Mouse (Mus musculus) layer of hippocampus, adult 11-12 months (tissue): ENCODE results near the gene Gm20388.

ENCODE experiments used
- DNase-seq: peaks from one replicate; pipeline ENCODE4 v3.0.0; 2022; ENCODE audit warnings: low spot score

Gene Gm20388

GRCm38 (mm10) chr8:121952122-121952521 is 2041.5 kb downstream of the Gm20388 start:
- DNase-seq = no peak

GRCm38 (mm10) chr8:121952800-121953199 is 2042.2 kb downstream of the Gm20388 start:
- DNase-seq = no peak

GRCm38 (mm10) chr8:121953821-121954545 is 2043.3 kb downstream of the Gm20388 start:
- no peak for DNase-seq

- no peak for DNase-seq
These were observed 2044.4 kb downstream of the Gm20388 start for GRCm38 (mm10) chr8:121954981-121955555.

GRCm38 (mm10) chr8:121955825-121956500 is 2045.3 kb downstream of the Gm20388 start:
- DNase-seq = no peak

- no peak for DNase-seq
These were observed 2047.8 kb downstream of the Gm20388 start for GRCm38 (mm10) chr8:121958395-121958794.

GRCm38 (mm10) chr8:121962892-121963291 is 2052.3 kb downstream of the Gm20388 start:
- DNase-seq = no peak

GRCm38 (mm10) chr8:121964716-121965512 is 2054.3 kb downstream of the Gm20388 start:
- DNase-seq = no peak

GRCm38 (mm10) chr8:121966110-121966509 is 2055.5 kb downstream of the Gm20388 start:
- DNase-seq = no peak

GRCm38 (mm10) chr8:121966714-121967448 is 2056.2 kb downstream of the Gm20388 start:
- no peak for DNase-seq

- no peak for DNase-seq
These were observed 2057.3 kb downstream of the Gm20388 start for GRCm38 (mm10) chr8:121967977-121968376.

- DNase-seq = no peak
These were observed 2057.9 kb downstream of the Gm20388 start for GRCm38 (mm10) chr8:121968542-121968941.

GRCm38 (mm10) chr8:121970225-121970624 is 2059.6 kb downstream of the Gm20388 start:
- DNase-seq = no peak

GRCm38 (mm10) chr8:121971488-121972058 is 2060.9 kb downstream of the Gm20388 start:
- no peak for DNase-seq

GRCm38 (mm10) chr8:121973906-121974305 is 2063.3 kb downstream of the Gm20388 start:
- no peak for DNase-seq

GRCm38 (mm10) chr8:121977819-121978590 is 2067.4 kb downstream of the Gm20388 start:
- peak; percentile 29 for DNase-seq

GRCm38 (mm10) chr8:121978670-121979069 is 2068.0 kb downstream of the Gm20388 start:
- no peak for DNase-seq

- no peak for DNase-seq
These were observed 2070.3 kb downstream of the Gm20388 start for GRCm38 (mm10) chr8:121980792-121981519.

GRCm38 (mm10) chr8:121981520-121981895 is 2070.9 kb downstream of the Gm20388 start:
- DNase-seq = peak; percentile 33

- no peak for DNase-seq
These were observed 2075.0 kb downstream of the Gm20388 start for GRCm38 (mm10) chr8:121985673-121986072.
